Mouse (Mus musculus): ENCODE measurements around the gene Gys1. TPM values are rescaled to one million over a fixed set of nuclear protein-coding genes. Genes with fewer than 3 reads are reported as not detected.

The Gys1 gene
- polyA plus RNA-seq, 1 experiment from 2014 or later, result 37.0 TPM

DNA sequence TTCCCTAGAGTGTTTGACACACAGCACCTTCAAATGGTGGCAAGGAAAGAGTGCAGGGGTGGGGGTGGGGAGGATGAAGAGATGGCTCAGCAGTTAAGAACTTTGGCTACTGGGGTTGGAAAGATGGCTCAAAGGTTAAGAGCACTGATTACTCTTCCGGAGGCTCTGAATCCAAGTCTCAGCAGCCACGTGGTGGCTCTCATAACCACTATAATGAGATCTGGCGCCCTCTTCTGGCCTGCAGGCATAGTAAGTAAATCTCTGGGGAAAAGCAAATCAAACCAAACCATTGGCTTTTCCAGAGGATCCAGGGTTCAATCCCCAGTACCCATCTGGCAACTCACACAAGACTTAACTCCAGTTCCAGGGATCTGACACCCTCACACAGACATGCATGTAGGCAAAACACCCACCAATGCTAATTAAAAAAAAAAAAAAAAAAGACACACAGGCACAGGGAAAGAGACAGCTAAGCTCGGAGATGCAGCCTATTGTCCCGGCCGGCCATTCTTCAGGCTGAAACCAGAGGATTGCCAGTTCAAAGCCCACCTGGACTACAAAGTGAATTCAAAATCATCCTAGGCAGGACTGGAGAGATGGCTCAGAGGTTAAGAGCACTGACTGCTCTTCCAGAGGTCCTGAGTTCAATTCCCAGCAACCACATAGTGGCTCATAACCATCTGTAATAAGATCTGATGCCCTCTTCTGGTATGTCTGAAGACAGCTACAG is 30.9 kb upstream of the Gys1 start:
- DNase-seq (ENCODE audit: low spot score) (peak; percentile 83), ATAC-seq (replicated peaks; ENCODE audit: low FRiP score) (no peak)
- Histone ChIP-seq H3K4me3 (ENCODE audit: low read depth, low read length) (no peak overlapping the region), H3K36me3 (ENCODE audit: control insufficient read depth, insufficient read depth, low read length) (no peaks in the 10 kb centered on the region), H3K4me2 (ENCODE audit: low read depth, low read length, severe bottlenecking) (no peak overlapping the region), H3K27ac (ENCODE audit: low read depth, low read length) (no peak overlapping the region), H3K9me3 (ENCODE audit: control insufficient read depth, low read length) (no peaks in the 10 kb centered on the region), H3K9ac (ENCODE audit: low read length) (no peak overlapping the region), H3K27me3 (ENCODE audit: control insufficient read depth, insufficient read depth, low read length) (peaks cover 37% of the 10 kb centered on the region), H3K4me1 (replicated peaks; ENCODE audit: control insufficient read depth, insufficient read depth, low read length) (peaks cover 2% of the 10 kb centered on the region; the same call in 1 of the 2 replicates)
- 50% methylated on average over 6 of the region's 6 CpGs for WGBS

DNA sequence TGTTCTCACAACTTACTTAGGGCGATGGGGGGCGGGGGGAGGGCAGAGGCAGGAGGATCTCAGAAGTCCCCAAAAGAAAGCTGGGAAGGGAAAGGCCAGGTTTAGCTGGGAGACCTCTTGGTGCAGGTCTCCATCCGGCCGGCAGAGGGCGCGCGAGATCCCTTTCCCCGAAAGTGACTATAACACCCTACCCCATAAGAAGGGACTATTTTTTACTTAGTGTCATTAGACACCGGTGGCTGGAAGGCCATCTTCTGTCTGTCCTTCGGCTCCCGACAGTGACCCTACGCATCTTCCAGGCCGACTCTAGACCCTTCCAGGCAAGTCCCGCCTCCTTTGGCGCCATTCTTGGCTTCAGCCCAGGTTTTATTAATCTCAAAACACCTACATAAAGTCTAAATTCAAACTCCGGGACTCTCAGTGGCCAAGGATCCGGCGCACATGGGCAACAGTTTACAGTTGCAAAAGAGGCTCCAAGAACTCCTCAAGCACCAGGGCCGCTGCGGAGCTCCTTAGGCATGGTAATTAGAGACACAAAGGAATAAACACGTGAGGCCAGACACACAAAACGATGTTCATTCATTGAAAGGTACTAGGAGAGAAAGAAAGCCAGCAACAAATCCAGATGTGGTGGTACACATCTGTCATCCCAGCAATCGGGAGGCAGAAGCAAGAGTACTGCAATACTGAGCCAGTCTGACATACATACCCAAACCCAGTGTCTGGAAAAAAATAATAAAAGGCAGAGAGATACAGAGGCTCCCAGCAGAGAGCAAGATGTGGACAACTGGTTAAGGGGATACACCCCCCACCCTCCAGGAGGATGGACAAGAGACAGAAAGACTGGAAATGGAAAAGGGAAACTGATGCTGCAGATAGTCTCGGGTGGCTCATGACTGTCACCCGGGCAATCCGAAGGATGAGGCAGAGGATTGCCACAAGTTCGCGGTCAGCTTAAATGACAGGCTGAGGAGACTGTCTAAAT is 29.3 kb upstream of the Gys1 start, which contains the start of gene Kcna7:
Gene Kcna7 (plus strand): TSS at position 563 of the 985 bp plus-strand sequence.
- H3K9ac ChIP-seq (ENCODE audit: low read length), result no peak within 1 kb of the TSS; the same call in 1 of the 2 replicates
- H3K27me3 ChIP-seq (ENCODE audit: control insufficient read depth, insufficient read depth, low read length), result peaks cover 49% of the 10 kb centered on the region
- ATAC-seq (replicated peaks; ENCODE audit: low FRiP score), result no peak; the same call in 1 of the 2 replicates
- peaks cover 2% of the 10 kb centered on the region; the same call in 1 of the 2 replicates for H3K4me1 ChIP-seq (replicated peaks; ENCODE audit: control insufficient read depth, insufficient read depth, low read length)
- H3K4me3 ChIP-seq (ENCODE audit: low read depth, low read length), result peak within 1 kb of the TSS; percentile 18
- peak; percentile 67 for DNase-seq (ENCODE audit: low spot score)
- WGBS, result 13% methylated on average over 28 of the region's 28 CpGs
- H3K27ac ChIP-seq (ENCODE audit: low read depth, low read length), result no peak within 1 kb of the TSS
- no peaks in the 10 kb centered on the region for H3K36me3 ChIP-seq (ENCODE audit: control insufficient read depth, insufficient read depth, low read length)
- peak within 1 kb of the TSS; percentile 34; the same call in 1 of the 2 replicates for H3K4me2 ChIP-seq (ENCODE audit: low read depth, low read length, severe bottlenecking)
- H3K9me3 ChIP-seq (ENCODE audit: control insufficient read depth, low read length), result no peaks in the 10 kb centered on the region

DNA sequence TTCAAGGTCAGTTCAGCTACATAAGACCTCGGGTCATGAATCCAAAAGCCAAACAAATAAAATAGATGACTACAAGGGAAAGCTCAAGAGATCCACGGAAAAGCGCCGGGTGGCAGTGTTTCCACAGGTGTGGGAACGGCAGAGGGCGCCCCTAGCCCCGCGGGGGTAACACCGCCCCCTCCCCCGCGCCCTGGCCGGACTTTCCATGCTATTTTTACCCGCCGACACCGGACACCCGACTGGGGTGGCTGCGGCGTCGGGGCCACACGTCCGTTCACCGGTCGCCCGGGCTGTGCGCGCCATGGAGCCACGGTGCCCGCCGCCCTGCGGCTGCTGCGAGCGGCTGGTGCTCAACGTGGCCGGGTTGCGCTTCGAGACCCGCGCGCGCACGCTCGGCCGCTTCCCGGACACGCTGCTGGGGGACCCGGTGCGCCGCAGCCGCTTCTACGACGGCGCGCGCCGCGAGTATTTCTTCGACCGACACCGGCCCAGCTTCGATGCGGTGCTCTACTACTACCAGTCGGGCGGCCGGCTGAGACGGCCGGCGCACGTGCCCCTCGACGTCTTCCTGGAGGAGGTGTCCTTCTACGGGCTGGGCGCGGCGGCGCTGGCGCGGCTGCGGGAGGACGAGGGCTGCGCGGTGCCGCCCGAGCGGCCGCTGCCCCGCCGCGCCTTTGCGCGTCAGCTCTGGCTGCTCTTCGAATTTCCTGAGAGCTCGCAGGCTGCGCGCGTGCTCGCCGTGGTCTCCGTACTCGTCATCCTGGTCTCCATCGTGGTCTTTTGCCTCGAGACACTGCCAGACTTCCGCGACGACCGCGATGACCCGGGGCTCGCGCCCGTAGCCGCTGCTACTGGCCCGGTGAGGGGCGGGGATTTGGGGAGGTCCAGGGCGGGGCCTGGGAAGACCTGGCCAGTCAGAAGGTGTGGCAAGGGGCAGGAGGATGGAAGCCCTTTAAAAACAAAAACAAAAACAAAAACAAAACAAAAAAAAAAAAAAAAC is 28.2 kb upstream of the Gys1 start:
- WGBS, result 2% methylated on average over 108 of the region's 114 CpGs

DNA sequence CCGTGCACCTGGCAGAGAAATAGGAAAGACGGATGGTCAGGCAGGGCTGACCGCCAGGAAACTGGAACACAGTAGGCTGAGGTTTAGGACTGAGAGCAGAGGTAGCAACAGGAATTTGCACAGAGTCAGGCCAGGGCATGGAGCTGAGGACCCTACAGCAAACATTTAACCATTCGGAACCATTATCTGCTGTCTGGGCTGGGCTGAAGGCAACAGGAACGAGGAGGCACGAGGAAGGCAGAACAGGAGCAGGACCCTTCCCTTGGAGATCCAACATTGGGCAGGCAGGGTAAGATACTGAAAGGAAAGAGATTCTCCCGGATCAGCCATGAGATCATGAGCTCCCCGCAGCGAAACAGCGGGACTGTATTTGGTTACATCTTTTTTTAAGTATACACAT is 26.8 kb upstream of the Gys1 start:
- no peaks in the 10 kb centered on the region for H3K36me3 ChIP-seq (ENCODE audit: control insufficient read depth, insufficient read depth, low read length)
- H3K9me3 ChIP-seq (ENCODE audit: control insufficient read depth, low read length), result no peaks in the 10 kb centered on the region
- H3K4me2 ChIP-seq (ENCODE audit: low read depth, low read length, severe bottlenecking), result no peak overlapping the region
- DNase-seq (ENCODE audit: low spot score) (peak; percentile 45), ATAC-seq (replicated peaks; ENCODE audit: low FRiP score) (no peak)
- H3K27me3 ChIP-seq (ENCODE audit: control insufficient read depth, insufficient read depth, low read length), result peaks cover 67% of the 10 kb centered on the region
- 86% methylated on average over 10 of the region's 10 CpGs for WGBS
- no peak overlapping the region for H3K9ac ChIP-seq (ENCODE audit: low read length)
- H3K27ac ChIP-seq (ENCODE audit: low read depth, low read length), result no peak overlapping the region
- no peak overlapping the region for H3K4me3 ChIP-seq (ENCODE audit: low read depth, low read length)
- H3K4me1 ChIP-seq (replicated peaks; ENCODE audit: control insufficient read depth, insufficient read depth, low read length), result peaks cover 2% of the 10 kb centered on the region; the same call in 1 of the 2 replicates

More for the DNA sequence above, 28.2 kb upstream of the Gys1 start:
- no peak overlapping the region; the same call in 1 of the 2 replicates for H3K9ac ChIP-seq (ENCODE audit: low read length)
- ATAC-seq (replicated peaks; ENCODE audit: low FRiP score), result no peak
- H3K27ac ChIP-seq (ENCODE audit: low read depth, low read length), result no peak overlapping the region
- no peaks in the 10 kb centered on the region for H3K9me3 ChIP-seq (ENCODE audit: control insufficient read depth, low read length)
- no peaks in the 10 kb centered on the region for H3K36me3 ChIP-seq (ENCODE audit: control insufficient read depth, insufficient read depth, low read length)
- peak; percentile 61 for DNase-seq (ENCODE audit: low spot score)
- peaks cover 56% of the 10 kb centered on the region for H3K27me3 ChIP-seq (ENCODE audit: control insufficient read depth, insufficient read depth, low read length)
- peak overlapping the region; percentile 34 for H3K4me2 ChIP-seq (ENCODE audit: low read depth, low read length, severe bottlenecking)
- H3K4me1 ChIP-seq (replicated peaks; ENCODE audit: control insufficient read depth, insufficient read depth, low read length), result peaks cover 2% of the 10 kb centered on the region; the same call in 1 of the 2 replicates
- peak overlapping the region; percentile 18 for H3K4me3 ChIP-seq (ENCODE audit: low read depth, low read length)

DNA sequence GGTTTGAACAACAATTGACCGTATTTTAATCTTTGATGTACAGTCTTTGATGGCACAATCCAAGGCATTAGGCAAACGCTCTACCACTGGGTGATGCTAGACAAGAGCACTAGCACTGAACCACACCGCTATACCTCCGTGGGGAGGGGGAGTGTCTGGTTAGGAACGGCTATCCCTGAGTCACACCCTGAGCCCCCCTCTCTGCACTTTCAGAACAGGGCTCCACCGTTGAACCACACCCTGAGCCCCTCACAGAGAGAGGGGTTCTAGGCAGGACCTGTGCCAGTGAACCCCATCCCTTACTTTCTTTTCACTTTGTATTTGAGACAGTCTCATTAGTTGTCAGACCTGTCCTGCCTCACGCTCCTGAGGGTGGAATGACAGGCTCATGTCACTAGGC is 26.3 kb upstream of the Gys1 start:
- Histone ChIP-seq H3K9ac (ENCODE audit: low read length) (no peak overlapping the region), H3K9me3 (ENCODE audit: control insufficient read depth, low read length) (no peaks in the 10 kb centered on the region), H3K27me3 (ENCODE audit: control insufficient read depth, insufficient read depth, low read length) (peaks cover 72% of the 10 kb centered on the region), H3K4me3 (ENCODE audit: low read depth, low read length) (no peak overlapping the region), H3K27ac (ENCODE audit: low read depth, low read length) (no peak overlapping the region), H3K36me3 (ENCODE audit: control insufficient read depth, insufficient read depth, low read length) (no peaks in the 10 kb centered on the region), H3K4me1 (replicated peaks; ENCODE audit: control insufficient read depth, insufficient read depth, low read length) (peaks cover 5% of the 10 kb centered on the region; the same call in 1 of the 2 replicates), H3K4me2 (ENCODE audit: low read depth, low read length, severe bottlenecking) (no peak overlapping the region)
- no peak for ATAC-seq (replicated peaks; ENCODE audit: low FRiP score)
- DNase-seq (ENCODE audit: low spot score), result peak; percentile 47
- WGBS, result 73% methylated on average over 7 of the region's 7 CpGs

DNA sequence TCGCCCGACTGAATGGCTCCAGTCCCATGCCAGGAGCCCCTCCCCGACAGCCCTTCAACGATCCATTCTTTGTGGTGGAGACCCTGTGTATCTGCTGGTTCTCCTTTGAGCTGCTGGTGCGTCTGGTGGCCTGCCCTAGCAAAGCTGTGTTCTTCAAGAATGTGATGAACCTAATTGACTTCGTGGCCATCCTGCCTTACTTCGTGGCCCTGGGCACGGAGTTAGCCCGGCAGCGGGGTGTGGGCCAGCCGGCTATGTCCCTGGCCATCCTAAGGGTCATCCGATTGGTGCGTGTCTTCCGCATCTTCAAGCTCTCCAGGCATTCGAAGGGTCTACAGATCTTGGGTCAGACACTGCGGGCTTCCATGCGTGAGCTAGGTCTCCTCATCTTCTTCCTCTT is 25.7 kb upstream of the Gys1 start:
- peaks cover 78% of the 10 kb centered on the region for H3K27me3 ChIP-seq (ENCODE audit: control insufficient read depth, insufficient read depth, low read length)
- DNase-seq (ENCODE audit: low spot score) (peak; percentile 41), ATAC-seq (replicated peaks; ENCODE audit: low FRiP score) (no peak)
- H3K4me1 ChIP-seq (replicated peaks; ENCODE audit: control insufficient read depth, insufficient read depth, low read length), result peaks cover 10% of the 10 kb centered on the region; the same call in 1 of the 2 replicates
- H3K4me2 ChIP-seq (ENCODE audit: low read depth, low read length, severe bottlenecking), result no peak overlapping the region
- no peaks in the 10 kb centered on the region for H3K36me3 ChIP-seq (ENCODE audit: control insufficient read depth, insufficient read depth, low read length)
- no peak overlapping the region for H3K4me3 ChIP-seq (ENCODE audit: low read depth, low read length)
- H3K9ac ChIP-seq (ENCODE audit: low read length), result no peak overlapping the region
- WGBS, result 88% methylated on average over 17 of the region's 17 CpGs
- H3K27ac ChIP-seq (ENCODE audit: low read depth, low read length), result no peak overlapping the region
- no peaks in the 10 kb centered on the region for H3K9me3 ChIP-seq (ENCODE audit: control insufficient read depth, low read length)

DNA sequence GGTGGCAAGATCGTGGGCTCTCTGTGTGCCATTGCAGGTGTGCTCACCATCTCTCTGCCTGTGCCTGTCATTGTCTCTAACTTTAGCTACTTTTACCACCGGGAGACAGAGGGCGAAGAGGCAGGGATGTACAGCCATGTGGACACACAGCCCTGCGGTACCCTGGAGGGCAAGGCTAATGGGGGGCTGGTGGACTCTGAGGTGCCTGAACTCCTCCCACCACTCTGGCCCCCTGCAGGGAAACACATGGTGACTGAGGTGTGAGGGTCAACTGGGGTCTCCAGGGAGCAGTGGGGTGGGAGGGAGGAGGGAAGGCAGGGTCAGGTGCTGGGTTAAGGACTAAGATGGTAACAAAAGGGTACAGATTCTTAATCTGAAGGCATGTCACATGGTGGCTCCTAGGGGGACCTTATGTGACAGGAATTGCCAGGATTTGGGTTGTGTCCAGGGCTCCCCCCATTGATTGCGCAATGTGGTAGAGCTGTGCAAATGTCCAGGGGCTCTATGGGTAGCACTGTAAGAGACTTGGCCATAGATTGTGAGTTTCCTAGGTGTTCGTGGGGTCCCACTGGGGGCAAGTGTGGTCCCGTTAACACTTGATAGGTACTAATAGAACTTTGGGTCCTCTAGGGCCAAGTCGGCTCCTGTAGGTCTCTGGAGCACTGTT is 25.0 kb upstream of the Gys1 start:
- H3K4me1 ChIP-seq (replicated peaks; ENCODE audit: control insufficient read depth, insufficient read depth, low read length), result peaks cover 13% of the 10 kb centered on the region; the same call in 1 of the 2 replicates
- WGBS, result 86% methylated on average over 8 of the region's 8 CpGs
- no peak overlapping the region for H3K4me3 ChIP-seq (ENCODE audit: low read depth, low read length)
- no peak overlapping the region for H3K9ac ChIP-seq (ENCODE audit: low read length)
- H3K4me2 ChIP-seq (ENCODE audit: low read depth, low read length, severe bottlenecking), result no peak overlapping the region
- H3K9me3 ChIP-seq (ENCODE audit: control insufficient read depth, low read length), result no peaks in the 10 kb centered on the region
- ATAC-seq (replicated peaks; ENCODE audit: low FRiP score), result no peak
- DNase-seq (ENCODE audit: low spot score), result peak; percentile 41
- no peak overlapping the region for H3K27ac ChIP-seq (ENCODE audit: low read depth, low read length)
- H3K27me3 ChIP-seq (ENCODE audit: control insufficient read depth, insufficient read depth, low read length), result peaks cover 85% of the 10 kb centered on the region
- H3K36me3 ChIP-seq (ENCODE audit: control insufficient read depth, insufficient read depth, low read length), result no peaks in the 10 kb centered on the region

Data from forebrain, embryonic 11.5 days (tissue).